Mouse (Mus musculus) neural tube, embryonic 10.5 days (tissue): ENCODE results near the gene Fbp1.
"Not testable (repeated sequence)": the region's sequence is repeated elsewhere in the genome, so short reads cannot be mapped to it uniquely, and the experiment has no call there.

Source experiments
- DNase-seq: peaks from one replicate; pipeline ENCODE4 v3.0.0-alpha.2; 2017; ENCODE audit warnings: low spot score; ENCODE audit errors: extremely low spot score

The Fbp1 gene

GRCm38 (mm10) chr13:62887712-62888441, at the start of gene Fbp1:
TSS of gene Fbp1 (minus strand) at chr13:62888282.
- DNase-seq = no peak

- no peak for DNase-seq
These were observed 44.4 kb upstream of the Fbp1 start for GRCm38 (mm10) chr13:62932452-62932851.

- no peak for DNase-seq
These were observed 41.8 kb upstream of the Fbp1 start for GRCm38 (mm10) chr13:62929766-62930389.

- not testable (repeated sequence) for DNase-seq
These were observed 41.1 kb upstream of the Fbp1 start for GRCm38 (mm10) chr13:62929144-62929543.

GRCm38 (mm10) chr13:62927470-62927869, 39.4 kb upstream of the Fbp1 start:
- DNase-seq = no peak

DNA sequence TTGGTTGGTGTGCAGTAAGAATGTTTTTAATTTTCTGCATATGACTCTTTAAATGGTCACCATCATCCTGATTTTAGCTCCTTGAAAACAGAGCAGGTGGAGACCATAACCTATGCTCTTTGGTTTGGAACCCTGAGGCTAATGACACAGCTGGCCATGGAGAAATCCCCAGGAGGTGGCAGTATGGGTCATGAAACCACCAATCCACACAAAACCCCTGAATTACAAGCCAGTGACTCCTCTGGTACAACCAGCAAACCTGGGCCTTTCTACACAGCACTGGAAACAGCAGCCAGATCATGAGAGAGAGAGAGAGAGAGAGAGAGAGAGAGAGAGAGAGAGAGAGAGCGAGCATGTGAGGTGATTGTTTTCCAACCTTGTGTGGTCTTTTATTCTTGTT, 38.4 kb upstream of the Fbp1 start:
- DNase-seq = peak; percentile 40

DNA sequence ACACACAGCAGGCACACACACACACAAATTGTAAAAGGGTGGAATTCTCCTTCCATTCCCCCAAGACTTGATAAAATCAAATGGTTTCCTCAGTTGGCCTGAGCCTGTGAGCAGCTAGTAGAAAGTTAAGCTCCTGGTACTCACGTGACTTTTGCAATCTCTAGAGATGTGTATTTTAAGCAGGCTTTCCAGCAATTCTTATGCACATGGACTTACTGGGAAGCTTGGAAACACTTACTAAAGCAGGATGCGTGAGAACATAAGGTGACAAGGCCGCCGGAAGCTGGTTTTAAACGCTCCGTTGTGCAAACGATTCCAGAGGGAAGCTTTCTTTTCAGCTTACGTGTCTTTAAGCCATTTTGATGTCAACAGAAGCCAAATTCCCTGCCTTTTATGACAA, 35.1 kb upstream of the Fbp1 start:
- DNase-seq = no peak

DNA sequence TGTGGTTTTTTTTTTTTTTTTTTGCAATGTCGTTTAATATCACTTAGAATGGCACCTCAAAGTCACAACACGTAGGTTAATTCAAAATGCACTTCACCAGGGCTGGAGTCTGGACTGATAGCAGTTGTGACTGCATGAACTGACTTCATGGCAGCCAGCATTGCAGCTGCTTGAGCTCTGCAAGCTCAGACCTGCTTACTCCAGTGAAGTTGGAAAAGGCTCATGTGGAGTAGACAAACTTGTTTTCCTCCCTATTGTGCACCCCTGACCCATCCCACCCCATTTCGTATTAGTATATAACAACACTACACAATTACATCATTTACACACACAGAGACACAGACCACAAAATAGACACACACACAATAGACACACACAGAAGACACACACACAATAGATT, 34.6 kb upstream of the Fbp1 start:
- DNase-seq = no peak

- DNase-seq = peak; percentile 78
These were observed 31.7 kb upstream of the Fbp1 start for GRCm38 (mm10) chr13:62919647-62920341.

- no peak for DNase-seq
These were observed 29.5 kb upstream of the Fbp1 start for GRCm38 (mm10) chr13:62917416-62918110.

GRCm38 (mm10) chr13:62916675-62917074, 28.6 kb upstream of the Fbp1 start:
- DNase-seq = no peak

- DNase-seq = no peak
These were observed 23.5 kb upstream of the Fbp1 start for GRCm38 (mm10) chr13:62911575-62911974.

DNA sequence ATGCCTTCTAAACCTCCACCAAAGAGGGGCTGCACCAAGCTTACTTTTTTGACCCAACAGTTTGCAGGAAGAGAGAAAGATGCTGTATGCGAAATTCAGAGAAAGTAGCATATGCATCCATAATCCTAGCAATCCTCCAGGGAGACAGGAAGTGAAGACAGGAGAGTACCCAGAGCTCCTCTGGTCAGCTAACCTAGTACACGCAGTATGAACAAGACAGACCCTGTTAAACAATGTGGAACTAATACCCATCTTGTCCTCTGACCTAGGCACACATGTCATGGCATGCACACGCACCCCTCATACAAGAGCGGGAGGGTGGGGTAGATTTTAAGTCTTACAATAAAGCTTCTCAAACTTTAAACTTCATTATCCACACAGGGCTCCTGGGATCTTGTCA, 22.1 kb upstream of the Fbp1 start:
- DNase-seq = no peak

DNA sequence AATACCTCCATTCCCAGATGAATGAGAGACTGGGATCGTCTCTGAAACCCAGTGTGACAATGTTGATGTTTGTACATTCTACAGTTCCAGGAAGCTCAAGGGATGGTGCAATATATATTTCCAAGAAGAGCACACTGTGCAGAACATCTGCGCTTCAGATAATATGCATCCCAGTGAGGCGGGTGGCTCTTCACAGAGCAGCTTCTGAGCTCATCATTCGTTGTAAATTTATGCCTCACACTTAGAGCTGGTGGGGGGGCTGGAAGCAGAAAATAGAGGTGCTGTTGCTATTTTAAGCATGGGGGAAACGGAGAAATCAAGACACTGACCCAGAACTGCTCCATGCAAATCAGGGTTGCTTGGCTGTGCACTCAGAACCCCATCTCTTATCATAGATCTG, 21.7 kb upstream of the Fbp1 start:
- DNase-seq = no peak

GRCm38 (mm10) chr13:62908163-62908559, 20.1 kb upstream of the Fbp1 start:
- DNase-seq = peak; percentile 35

DNA sequence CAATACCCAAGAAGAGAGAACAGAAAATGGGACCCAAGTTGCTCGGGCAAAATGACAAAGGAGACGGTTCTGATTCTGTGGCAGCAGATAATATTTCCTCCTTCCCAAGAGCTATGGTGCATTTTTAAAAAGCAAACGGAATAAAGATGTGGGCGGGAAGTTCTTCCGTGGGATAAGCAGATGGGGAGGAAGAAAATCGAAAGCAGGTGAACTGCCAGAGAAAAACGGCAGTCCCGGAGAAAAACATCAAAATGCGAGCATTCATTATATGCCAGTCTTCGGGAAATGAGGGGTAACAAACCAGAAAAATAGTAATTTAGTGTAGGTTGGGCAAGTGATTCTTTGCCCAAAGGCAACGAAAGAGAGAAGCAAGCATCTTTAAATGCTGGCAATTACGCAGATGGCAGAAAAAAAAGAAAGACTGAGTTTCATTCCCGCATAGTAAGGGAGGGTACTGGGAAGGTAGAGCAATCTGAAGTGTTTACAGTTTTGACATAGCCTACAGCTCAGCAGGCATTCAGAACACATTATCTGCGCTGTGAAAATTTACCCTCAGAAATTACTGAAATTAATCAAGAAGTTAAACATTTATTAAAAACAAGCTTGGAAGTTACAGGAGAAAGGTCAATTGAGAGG, 19.6 kb upstream of the Fbp1 start:
- DNase-seq = no peak

DNA sequence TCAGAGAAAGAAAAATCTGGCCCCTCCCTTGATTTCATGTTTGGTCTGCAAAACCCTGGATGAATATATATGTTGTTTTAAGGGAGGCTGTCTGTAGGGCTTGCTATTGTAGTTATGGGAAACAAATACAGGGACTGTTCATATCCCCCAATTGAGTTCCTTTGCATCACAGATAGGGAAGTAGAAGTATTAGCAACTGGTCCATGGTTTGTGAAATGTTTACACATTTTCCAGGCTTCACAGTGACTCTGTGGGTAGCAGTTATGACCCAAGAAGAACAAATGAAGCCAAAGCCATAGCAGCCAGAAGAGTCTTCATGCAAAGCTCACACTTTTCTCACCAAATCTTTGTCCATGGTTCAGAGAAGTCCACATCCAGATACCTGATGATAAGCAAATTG, 13.1 kb upstream of the Fbp1 start:
- no peak for DNase-seq

DNA sequence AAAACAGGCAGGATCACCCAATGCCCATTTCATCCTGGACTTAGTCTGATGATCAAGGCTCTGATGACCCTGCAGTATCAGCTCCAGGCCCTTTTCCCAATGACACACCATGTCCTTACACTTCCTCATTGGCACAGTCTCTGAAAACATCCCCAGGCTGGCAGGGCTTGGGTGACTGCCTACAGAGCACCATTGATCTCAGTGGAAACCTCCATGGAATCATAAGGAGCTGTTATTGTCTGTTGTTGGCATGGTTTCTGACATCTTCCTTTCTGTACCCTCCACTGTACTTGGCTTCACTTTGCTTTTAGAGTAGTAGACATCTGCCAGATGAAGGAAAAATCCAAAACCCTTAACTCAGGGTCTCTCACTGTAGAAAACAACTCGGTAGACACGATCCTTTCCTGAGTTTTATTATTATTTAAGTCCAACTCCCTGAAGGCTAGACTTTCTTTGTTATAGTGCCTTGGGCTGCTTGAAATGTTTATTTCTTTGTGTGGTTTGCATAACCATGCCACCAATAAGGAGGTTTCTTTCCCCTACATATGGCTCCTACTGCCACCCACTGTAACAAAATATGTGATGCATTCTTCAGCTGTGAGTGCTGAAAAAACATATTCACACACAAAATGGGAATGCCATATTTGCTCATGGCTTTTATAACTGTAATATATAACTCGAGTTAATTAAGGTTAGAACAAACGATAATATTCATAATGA, 10.0 kb upstream of the Fbp1 start:
- DNase-seq = no peak

DNA sequence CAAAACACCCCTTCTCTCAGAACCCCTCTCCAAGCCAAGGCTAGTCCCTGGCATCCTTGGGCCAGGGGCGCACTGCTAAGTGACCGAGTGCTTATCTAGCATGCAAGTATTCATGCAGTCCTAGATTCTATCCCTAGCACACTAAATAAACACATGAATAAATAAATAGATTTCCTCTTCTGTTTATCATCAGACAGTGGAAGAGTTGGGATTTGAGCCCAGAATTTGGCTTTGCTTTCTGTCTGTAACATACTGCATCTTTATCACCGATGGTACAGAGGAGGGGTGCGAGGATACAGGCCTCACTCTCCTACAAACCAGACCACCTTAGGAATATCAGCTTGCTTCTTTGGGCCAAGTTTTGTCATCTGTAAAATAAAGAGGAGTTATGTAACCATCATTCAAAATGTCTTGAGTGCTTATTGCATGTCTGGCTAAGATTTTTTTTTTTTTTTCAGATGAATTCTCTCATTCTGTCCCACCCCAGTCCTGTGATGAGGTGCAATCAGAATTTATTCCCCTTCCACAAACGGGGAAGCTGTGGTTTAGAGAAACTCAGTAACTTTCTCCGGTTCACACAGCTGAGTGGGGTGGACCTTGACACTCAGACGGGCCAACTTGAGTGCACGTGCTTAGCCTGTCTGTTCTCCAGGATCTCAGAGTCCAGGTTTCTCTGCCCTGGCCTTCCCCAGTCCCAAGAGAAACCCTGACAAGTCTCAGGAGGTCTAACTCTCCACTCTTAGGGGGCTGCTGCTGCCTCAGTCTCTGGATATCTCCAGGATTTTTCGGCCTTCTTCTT, 5.2 kb upstream of the Fbp1 start:
- DNase-seq = no peak

DNA sequence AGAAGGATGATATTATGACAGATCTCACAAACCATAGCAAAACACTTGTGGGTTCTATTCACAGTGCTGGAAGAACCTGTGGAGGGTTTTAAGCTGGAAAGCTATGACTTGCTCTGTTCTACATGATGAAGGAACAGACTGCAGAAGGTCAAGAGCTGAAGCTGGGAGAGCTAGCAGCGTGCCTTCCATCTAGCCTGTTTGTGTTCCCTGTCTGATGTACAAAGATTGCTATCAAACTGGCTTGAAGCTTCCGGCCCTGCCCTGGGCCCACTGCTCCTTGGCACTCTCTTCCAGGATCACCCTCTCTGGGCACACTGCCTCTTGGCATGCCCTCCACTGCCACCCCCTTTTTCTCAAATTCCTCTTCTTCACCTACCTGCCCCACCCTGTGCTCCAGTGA, 1.2 kb upstream of the Fbp1 start:
- no peak for DNase-seq
